Mouse (Mus musculus) kidney, adult 8-10 months (tissue): ENCODE measurements at regions not wholly inside any gene's neighbourhood (a gene's known extent, or its start where the extent isn't known, plus 50 kb on each side); places are given as distances from the start of the nearest gene placed in this dataset.
A peak's percentile ranks its signal among the peaks of the same experiment; 100 is the strongest.

Experiments used
- DNase-seq, 2 experiments: peaks; one replicate each; pipeline ENCODE4 v3.0.0; 2022

DNA sequence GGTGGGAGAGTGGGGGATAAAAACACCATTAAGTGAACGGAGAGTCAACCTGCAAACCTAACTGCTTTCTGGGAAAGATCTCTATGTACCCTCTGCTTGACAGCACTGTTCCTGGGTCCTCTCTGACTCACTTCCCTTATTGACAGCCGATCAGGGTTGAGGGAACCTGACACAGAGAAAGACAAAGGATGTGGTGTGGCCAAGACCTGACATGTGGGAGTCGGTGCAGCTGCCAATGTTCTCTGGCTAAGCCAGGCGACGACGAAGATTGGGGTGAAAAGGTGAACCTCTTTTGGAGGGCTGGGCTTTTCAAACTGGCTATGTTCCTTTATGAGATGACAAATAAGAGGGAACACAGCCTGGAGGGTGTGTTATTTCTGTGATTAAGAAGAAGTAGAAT lies 318.6 kb upstream of the Usp25 start:
- no peak for DNase-seq

DNA sequence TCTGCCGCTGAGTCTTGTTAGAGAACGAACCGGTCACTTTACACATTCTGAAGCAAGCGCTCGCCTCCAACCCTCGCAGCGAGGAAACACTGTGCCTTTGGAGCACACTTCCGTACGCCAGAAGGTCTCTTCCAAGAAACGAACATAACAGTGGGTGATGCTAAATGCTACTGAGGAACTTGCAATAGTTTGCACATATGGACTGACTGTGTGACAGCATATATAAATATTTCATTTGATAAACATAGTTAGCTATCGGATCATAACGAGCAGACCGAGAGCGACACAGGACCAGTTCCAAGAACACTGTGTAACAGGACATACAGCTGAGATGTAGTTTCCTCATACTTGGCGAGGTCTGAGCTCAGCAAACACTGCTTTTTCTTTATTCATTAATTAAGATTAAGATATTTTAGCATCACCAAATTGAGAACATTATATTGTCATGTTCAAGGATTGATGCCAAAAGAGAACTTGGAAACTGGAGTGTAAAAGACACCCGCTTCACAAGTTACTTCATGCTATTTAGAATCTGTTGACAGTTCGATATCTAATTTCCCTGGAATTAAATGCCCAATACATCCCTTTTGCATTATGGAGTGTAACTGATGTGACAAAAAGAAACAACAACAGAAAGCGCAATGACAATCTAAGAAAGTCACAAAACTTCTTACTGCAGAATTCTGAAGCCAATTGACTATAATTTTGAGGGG lies 314.3 kb upstream of the Nrip1 start:
- DNase-seq, result no peak

DNA sequence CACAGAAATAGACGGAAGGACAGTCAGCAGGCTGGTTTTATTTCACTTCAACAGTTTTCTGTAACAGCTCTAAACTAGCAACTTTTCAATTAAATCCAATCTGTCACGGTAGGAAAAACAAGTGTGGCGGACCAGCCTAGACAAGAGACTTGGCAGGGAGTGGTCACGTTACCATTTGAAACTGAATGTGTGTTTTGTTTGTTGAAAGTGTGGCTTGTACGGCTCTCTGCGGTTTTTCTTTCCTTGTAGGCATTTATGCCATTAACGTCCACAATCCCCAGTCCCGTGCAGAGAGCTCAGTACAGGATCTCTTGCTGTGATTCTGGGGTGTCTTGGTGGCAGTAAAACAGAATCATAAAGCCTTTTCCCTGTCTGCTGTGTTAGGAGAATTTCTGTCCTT lies 311.9 kb upstream of the Nrip1 start:
- no peak for DNase-seq

DNA sequence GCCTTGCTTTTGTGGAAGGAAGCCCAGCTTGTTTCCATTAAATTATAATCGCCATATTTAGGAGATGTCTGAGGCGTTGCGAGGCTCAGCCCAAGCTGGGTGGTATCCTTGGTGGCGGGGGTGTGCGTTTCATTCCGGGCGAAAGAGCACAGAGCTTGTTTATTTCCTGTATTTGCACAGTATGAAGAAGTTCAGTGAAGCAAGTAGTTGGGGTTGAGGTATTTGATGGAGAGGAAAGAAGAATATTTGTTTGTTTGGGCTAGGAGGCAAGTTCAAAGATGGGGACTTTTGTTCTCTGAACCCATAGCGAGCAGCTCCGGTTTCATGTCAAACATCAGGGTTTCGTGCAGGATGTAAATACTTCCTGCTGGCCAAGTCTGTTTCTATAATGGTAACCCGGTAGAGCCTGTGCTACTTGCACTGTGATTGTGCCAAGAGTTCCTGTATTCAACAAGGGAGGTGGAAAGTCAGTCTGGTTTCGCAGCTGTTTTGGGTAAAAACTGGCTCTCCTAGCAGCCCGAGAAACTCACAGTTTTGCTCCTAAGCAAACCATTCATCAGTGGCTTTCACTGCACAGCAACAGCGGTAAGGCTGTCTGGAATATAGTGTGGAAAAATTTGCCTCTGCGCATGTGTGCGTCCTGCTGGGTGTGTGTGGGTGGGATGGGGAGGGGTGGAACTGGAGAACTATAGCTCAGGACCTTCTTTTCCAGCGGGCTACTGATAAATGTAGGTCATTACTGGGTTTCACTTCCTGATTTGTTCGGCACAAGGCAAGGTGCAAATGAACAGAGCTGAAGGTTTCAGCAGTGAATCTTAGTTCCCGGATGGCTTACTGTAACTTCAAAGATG lies 306.7 kb upstream of the Nrip1 start:
- DNase-seq, result no peak

DNA sequence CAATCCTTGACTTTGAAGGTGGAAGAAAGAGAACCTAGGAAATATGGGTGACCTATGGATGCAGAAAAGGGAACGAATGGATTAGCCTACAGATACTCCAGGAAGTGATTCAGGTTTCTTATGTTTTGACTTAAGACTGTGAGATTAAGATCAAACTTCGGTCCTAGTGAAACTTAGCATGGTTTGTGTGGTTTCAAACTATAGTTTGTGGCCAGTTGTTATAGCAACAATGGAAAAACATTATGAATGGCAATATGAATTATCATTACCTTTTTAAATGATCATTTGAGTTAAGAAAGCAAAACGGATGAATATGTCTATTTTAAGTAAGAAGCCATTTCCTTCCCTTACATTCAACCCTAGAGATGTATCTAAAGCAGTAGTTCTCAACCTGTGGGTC lies 305.3 kb upstream of the Nrip1 start:
- DNase-seq, result no peak

DNA sequence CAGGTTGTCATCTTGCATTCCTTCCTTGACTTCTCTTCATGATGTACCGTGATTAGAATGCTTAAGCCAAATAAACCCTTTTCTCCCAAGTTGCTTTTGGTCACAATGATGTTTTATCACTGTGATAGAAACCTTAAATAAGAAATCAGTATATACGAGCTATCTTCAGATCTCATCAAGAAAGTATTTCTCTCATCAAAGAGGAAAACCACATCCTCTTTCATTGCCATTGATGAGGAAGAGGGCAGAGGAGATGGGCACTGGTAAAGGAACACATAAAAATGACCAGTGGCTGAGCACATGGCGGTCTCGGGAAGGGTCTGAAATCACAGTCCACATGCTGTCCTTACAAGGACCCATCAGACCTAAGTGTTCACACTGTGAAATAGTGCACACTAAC lies 296.2 kb upstream of the Nrip1 start:
- no peak for DNase-seq

DNA sequence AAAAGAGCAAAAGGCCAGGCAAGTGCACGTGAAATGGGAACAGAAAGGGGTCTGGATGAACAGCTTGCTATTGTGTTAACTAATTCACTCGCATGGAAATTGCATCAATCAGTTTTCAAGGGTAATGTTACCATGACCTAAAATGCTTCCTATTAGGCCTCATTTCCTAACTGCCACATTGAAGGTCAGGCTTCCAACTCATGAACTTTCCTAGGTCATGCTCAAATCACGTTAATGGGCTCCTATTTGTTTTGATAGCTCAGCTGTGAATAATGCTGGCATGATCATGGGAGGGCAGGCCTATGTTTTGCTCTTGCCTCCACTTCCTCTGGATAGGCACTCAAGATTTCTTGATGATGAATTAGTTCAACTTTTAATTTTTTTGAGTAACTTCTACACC lies 293.4 kb upstream of the Nrip1 start:
- DNase-seq, result peak in 1 of 2 experiments; percentile 4

DNA sequence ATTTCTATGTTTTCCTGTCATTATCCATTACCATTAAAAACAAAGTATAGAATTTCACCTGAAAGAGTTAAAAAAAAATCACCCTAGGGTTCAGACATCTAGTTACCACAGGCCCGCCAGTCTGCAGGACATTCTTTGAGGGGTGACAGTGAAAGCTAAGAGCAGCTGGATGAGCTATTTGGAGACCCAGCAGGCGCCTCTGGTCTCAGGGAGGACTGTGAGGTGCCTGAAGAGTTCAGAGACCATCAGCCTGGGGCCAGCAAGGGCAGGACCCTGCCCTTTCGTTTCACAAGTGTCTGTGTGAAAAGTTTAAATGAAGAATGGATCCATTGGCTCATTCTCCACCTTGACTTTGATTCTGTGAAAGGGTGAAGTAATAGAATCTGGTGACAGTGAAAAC lies 281.5 kb upstream of the Nrip1 start:
- DNase-seq, result no peak

DNA sequence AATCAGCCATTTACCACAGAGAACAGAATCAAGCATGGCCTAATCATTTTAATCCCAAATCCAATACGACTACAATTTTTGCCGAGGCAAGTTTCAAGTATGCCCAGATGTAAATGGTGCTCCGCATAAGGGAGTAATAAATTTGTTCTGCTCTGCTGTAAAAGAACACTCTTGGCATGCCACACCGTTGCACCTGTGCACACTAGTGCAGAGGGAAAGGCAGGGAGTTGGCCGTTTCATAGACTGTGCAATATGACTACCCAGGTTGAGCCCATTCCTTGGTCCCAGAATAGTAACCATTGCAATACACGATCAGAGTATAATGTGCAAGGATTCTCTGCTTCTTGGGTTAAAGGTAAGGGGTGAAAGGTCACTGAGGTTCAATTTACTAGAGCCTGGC lies 270.7 kb upstream of the Nrip1 start:
- DNase-seq, result no peak

DNA sequence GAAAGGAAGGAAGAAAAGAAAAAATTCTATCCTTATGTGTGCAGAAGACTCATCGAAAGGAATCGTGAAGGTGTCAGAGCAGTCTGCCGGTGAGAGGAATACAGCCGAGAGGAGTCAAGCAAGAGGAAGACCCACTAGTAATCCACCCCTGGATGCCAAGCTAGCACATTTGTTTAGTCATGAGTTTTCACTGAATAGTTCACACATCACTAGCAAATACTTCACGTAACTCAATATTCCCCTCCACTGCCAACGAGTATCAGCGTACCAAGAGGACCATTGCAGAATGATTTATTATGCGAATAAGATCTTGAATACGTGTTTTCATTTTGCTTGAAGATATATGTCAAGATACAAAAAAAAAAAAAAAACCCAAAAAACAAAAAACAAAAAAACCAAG lies 270.2 kb upstream of the Nrip1 start:
- DNase-seq, result no peak

DNA sequence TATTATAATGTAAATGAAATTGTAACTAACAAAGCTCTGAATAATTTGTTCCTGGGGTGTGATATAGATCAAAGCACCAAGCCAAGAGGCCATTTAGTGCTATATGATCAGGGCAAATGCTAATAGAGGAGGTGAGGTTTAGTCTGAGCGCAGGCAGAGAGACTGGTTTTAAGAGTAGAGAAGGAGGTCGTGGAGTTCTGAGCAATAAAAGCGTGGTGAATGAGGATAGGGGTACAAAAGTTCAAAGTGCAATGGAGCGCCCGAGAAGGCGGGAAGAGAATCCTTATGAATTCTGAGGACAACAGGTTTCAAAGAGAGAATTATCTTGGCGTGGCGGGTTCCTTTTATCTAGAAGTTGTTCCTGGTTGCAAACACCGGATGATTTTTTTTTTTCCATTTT lies 261.5 kb upstream of the Nrip1 start:
- DNase-seq, result no peak

DNA sequence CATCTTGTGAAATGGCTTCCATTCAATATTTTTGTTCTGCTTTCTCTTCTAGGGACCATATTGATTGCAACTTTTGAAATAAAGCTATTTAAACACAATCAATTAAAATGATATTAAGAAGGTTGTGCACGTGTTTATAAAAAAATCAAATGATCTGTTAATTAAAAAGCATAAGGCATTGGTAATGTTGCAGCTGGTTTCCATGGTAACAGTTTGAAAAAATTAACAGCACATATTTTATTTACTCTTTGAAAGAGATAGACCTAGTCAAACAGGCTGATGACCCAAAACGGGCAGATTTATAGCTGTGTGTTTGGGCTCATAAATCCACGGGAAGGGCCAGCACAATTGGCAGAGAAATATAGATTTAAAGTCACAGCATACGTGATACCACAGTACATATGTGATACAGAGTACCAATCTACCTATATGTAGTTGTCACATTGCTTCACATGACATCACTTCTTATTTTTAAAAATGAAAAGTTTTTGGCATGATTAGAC lies 260.6 kb upstream of the Nrip1 start:
- no peak for DNase-seq

DNA sequence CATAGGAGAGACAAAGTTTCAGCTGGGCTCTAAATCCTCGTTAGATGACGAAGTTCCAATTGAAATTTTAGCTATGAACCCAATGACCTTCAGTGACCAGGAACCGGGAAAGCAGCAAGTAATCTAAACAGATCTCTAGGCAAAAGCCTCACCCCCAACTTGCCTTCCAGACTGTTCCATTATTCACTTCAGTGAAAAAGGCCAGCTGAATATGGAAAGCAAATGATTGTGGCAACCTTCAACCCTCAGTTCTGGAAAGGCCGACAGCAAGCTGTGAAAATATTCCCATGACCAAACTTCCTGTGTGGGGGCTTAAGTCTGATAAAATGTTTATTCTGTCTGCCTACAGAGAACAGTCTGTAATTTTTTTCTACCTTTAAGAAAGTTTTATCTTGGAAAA lies 252.5 kb upstream of the Nrip1 start:
- peak; percentile 5 to 25 for DNase-seq

DNA sequence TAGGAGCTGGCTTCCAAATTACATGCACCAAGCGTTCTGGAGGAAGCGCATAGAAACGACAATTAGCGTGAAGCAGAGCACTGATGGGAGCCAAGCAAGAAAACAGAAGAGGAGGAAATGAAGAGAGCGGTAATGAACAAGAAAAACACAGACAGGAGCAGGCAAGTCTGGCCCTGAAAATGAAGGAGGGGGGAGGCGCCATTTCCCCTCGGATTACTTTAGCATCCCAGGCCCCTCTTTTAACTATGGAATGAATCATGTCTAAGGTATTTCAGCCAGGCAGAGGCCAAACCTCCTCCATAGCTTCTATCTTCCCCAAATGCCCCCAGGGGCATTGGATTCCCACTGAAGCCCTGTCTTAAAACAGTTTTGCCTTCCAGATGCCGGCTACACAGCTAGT lies 248.1 kb upstream of the Nrip1 start:
- DNase-seq, result no peak

DNA sequence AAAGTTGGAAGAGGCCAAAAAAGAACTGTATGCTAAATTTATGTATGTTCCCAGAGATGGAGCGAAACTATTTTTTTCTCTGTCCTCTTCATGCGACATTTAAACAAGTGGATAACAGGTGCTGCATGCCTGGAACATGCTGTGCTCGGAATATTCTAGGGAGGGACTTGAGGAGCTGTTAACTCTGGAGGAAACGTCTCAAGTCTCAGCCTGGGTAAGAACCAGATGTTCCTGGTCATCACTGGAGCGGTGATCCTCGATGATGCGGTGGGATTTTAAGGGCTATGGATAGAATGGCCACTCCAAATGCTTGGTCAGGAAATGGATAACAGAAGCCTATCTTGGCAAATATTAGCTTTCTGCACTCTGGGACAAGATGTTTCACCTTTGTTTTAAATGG lies 244.7 kb upstream of the Nrip1 start:
- no peak for DNase-seq

DNA sequence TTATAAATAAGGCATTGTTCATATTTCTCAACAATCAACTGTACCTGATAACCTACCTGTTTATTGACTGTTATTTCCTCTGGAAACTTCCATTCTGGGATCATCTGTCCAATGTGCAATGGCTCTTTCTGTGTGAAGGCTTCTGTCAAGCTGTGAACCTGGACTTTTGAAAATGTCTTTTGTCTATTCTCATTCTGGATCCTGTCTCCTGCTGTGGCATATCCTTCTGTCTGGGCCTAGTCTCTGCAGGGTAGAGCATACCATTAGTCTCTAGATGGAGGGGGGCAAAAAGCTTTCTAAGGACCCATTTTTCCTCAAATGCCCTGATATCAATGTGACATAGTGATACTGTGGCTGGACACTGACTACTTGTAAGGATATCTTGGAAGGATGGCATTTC lies 237.4 kb upstream of the Nrip1 start:
- DNase-seq, result no peak

DNA sequence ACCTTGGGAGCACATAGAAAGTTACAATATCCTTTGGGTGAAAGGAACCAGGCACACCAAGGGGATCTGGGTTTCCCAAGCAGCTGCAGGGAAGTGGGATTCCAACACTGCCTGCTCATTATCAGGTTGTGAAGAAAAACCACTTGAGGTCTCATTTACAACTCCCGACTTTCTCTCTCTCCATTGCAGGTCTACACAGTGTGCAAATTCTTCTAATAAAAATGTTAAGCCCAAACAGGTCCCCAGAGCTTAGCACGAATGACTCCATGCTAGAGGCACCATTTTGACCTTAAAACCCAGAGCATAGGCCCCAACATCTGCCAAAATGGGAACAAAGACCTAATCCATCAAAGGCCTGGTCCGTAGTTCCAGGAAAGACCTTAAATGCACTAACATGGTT lies 231.3 kb upstream of the Nrip1 start:
- no peak for DNase-seq

DNA sequence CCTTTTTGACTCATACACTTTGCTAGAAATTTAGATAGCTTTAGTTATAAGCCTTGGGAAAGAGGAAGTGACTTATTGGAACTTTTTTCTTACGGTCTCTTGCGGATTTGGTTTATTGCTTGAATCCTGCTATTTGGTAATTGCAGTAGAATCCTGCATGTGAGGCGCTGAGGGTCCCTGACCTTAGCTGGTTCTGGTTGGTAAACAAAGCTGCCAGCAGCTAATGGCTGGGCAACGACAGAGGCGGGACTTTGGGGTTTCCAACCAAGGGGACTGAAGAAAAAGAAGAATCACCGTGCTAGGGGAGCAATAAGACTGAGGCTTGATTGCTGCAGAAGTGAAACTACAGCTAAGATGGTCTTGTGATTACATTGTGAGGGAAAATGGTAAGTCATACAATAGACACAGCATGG lies 230.2 kb upstream of the Nrip1 start:
- no peak for DNase-seq

DNA sequence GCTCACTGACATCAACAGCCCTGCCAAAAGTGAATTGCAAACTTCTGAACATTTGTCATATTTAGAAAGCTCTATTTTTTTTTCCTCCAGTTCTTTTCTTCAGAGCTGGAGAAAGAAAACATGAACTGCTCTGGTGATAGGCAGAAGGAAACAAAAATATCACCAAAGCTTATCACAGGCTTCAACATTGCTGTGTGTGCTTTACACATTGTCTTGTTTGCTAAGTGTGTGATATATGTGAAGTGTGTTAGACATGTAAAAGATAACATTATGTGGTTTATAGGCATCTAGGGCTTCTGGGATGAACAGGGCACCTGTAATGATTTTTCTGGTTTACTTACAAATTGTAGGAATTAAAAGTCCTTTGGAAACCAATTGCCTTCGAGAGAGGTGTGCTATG lies 229.8 kb upstream of the Nrip1 start:
- no peak for DNase-seq

DNA sequence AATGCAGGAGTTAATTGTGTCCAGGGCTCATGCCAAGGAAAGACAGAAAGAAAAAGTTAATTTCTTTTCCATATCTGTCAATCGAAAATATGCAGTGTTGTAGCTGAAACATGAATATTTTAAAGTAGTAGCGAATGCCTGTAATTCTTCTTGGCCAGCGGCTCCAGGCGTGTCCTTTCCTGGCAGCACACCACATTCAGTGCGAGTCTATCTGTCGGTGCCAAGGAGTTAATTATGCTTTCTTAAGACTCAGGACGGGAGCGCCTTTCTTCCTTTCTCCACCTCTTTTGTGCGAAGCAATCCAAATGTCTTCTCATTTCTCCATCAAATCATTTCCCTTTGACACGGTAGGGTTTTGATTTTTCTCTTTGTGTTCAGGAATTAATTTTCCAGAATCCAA lies 226.5 kb upstream of the Nrip1 start:
- DNase-seq, result peak in 1 of 2 experiments; percentile 11

DNA sequence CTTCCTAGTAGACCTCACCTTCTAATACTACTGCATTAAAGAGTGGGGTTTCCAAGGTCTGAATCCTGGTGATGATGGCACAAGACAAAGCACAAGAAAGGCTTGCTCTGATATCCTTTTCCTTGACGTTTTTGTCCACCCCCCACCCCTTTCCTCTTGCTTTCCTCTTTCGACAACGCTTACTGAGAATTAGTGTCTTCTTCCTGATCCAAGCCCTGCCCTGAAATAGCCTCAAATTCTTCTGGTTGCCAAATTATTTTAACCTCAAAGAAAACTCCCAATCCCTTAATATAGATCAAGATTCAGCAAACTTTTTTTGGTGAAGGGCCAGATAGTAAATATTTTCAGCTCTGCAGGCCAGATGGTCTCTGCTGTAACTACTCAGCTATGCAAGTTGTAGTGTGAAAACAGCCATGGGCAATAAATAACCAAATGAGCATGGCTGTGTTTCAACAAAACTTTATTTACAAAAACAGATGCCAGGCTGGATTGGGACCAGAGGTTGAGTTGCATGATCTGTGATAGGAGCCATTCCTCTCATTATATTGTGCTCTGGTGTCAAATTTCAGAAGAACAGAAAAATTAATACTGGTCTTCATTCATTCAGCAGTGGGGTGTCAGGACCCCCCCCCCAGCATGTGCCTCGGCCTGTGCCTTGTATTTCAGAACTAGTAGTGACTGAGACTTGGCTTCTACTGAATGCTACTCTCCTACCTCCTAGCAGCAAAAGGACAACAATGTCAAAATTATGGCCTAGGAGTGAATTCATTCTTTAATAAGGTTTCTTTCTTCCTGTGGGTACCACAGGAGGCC lies 218.5 kb upstream of the Nrip1 start:
- DNase-seq, result peak in 1 of 2 experiments; percentile 42

DNA sequence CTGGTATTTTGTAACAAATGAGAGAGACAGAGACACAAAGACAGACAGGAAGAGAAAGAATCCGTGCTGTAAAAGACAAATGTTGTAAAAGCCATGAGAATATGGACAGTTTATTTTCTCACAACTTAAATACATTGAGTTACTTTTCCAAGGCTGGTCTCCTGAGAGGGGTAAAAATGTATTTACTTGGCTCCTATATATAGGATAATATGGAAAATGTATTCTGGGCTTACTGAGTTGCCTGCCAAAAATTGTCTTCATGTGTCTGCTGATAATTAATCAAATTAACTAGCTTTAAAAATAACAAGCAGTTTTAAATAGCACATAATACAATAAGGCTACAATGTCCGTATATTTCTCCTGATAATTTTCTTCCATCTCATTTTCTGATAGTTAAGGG lies 216.2 kb upstream of the Nrip1 start:
- no peak for DNase-seq

DNA sequence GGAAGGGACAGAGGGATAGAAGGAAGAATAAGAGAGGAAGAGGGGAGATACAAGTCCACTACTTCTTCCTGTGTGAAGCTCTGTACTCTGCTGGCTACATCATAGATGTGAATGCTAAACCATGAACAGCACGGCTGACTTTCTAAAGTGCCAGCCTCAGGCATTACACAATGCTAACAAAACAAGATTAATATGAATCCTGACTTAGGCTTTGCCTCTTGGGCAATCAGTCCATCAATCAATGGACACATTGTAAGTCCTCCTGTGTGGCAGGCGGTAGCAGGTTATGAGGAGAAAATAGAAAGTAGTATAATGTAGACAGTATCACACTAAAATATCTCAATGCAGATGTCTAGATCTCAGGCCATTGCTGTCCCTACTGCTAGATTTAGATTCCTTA lies 203.6 kb upstream of the Nrip1 start:
- DNase-seq, result no peak

DNA sequence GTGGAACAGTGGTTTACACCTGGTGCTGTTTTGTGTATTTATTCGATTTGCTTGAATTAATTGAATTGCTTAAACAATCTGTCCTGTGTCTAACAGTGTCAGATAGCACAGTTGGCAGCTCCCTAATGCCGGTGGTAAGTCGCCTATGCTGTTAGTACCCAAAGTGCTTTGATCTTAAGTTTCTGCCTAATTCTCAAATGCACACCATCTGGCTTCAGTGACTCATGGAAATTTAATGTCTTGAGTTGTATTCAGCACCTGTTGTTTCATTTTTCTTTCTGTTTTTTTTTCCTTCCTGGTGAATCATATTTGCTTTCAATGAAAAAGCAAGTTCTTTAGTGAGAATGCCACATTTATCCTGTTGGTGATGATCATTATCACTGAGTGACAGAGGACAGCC lies 201.7 kb upstream of the Nrip1 start:
- DNase-seq, result no peak
